Mouse (Mus musculus): ENCODE results near the gene Avl9. TPM values are rescaled to one million over a fixed set of nuclear protein-coding genes. Genes with fewer than 3 reads are reported as not detected.

Gene Avl9
- 5.5 and 5.8 TPM in 2 replicates for polyA plus RNA-seq (2021; fragmentation: Nextera tagmentation)
- long read RNA-seq, experiment 1, full-length matches to known transcripts = 37 of 77 reads
- long read RNA-seq, experiment 1, partial matches to known transcripts = 39 of 77 reads
- long read RNA-seq, experiment 1, other reads (novel, unspliced or antisense) = 1 of 77 reads
- long read RNA-seq, experiment 2, partial matches to known transcripts = 2 of 9 reads
- long read RNA-seq, experiment 2, other reads (novel, unspliced or antisense) = 7 of 9 reads

GRCm38 (mm10) chr6:56714574-56715269, at the start of gene Avl9:
Gene Avl9, plus strand, starts transcription at chr6:56714899.

GRCm38 (mm10) chr6:56703931-56704900, 10.5 kb upstream of the Avl9 start, which contains the start of gene Lsm5:
Gene Lsm5, minus strand, starts transcription at chr6:56704710.

GRCm38 (mm10) chr6:56797311-56798151, 82.8 kb downstream of the Avl9 start, which contains the start of gene Kbtbd2:
Gene Kbtbd2, minus strand, starts transcription at chr6:56797813.

Other genes with a start within 250 kb of the Avl9 start
- 1.5 and 1.9 TPM in 2 replicates for gene Pde1c, start 145.8 kb upstream of the Avl9 start, polyA plus RNA-seq (2021; fragmentation: Nextera tagmentation)
- gene Lsm5, start 10.2 kb upstream of the Avl9 start, polyA plus RNA-seq (2021; fragmentation: Nextera tagmentation) = 31.8 and 39.8 TPM in 2 replicates
- 25.4 and 28.5 TPM in 2 replicates for gene Kbtbd2, start 82.9 kb downstream of the Avl9 start, polyA plus RNA-seq (2021; fragmentation: Nextera tagmentation)
- gene Fkbp9, start 117.2 kb downstream of the Avl9 start, polyA plus RNA-seq (2021; fragmentation: Nextera tagmentation) = 21.4 and 27.4 TPM in 2 replicates
- 116 and 128 TPM in 2 replicates for gene Nt5c3, start 209.0 kb downstream of the Avl9 start, polyA plus RNA-seq (2021; fragmentation: Nextera tagmentation)
- gene Vmn1r4, start 209.1 kb downstream of the Avl9 start, polyA plus RNA-seq (2021; fragmentation: Nextera tagmentation) = 0.09 and 0.29 TPM in 2 replicates

Measured in left cerebral cortex, adult 6 months (tissue).